Mouse (Mus musculus) megakaryocyte, embryonic 14.5 days (primary cell): ENCODE results near the gene Ubl3.

ENCODE experiments used
- FLI1 ChIP-seq: IDR thresholded peaks from 2 replicates; pipeline ENCODE4 v1.6.1; 2012; ENCODE audit warnings: low read length, inconsistent platforms, mixed read lengths
- GATA1 ChIP-seq: IDR thresholded peaks from 3 replicates; pipeline ENCODE4 v1.6.1; 2012; ENCODE audit warnings: mixed read lengths, low read length, inconsistent platforms, borderline replicate concordance

- no peak for TF ChIP-seq GATA1
- no peak for TF ChIP-seq FLI1
Observed at GRCm38 (mm10) chr5:148550393-148550792, 2.2 kb downstream of the Ubl3 start.
